Mouse (Mus musculus): ENCODE results near the gene Ugt1a5.
A peak's percentile ranks its signal among the peaks of the same experiment; 100 is the strongest.
"Not testable (repeated sequence)": the region's sequence is repeated elsewhere in the genome, so short reads cannot be mapped to it uniquely, and the experiment has no call there.

Gene Ugt1a5

GRCm38 (mm10) chr1:88197443-88197842 lies 31.6 kb downstream of the Ugt1a5 start:
- DNase-seq (ENCODE audit: low spot score): no peak

GRCm38 (mm10) chr1:88199996-88200395 lies 34.2 kb downstream of the Ugt1a5 start:
- DNase-seq (ENCODE audit: low spot score): no peak

GRCm38 (mm10) chr1:88200456-88200855 lies 34.6 kb downstream of the Ugt1a5 start, which contains the start of gene Ugt1a2:
Ugt1a2 (plus strand) TSS chr1:88200601.
- DNase-seq (ENCODE audit: low spot score): no peak

- peak; percentile 71 for DNase-seq (ENCODE audit: low spot score)
These were observed 39.6 kb downstream of the Ugt1a5 start, which contains the start of gene Dnajb3 for GRCm38 (mm10) chr1:88205294-88205922. Dnajb3 (minus strand) TSS chr1:88205782.

GRCm38 (mm10) chr1:88206843-88207479 lies 41.1 kb downstream of the Ugt1a5 start:
- peak; percentile 53 for DNase-seq (ENCODE audit: low spot score)

- no peak for DNase-seq (ENCODE audit: low spot score)
These were observed 46.0 kb downstream of the Ugt1a5 start, which contains the start of gene Ugt1a1 for GRCm38 (mm10) chr1:88211812-88212211. Ugt1a1 (plus strand) TSS chr1:88211959.

GRCm38 (mm10) chr1:88212341-88213045 lies 46.7 kb downstream of the Ugt1a5 start:
- no peak for DNase-seq (ENCODE audit: low spot score)

- DNase-seq (ENCODE audit: low spot score): no peak
These were observed 47.2 kb downstream of the Ugt1a5 start for GRCm38 (mm10) chr1:88213061-88213460.

GRCm38 (mm10) chr1:88213766-88214461 lies 48.1 kb downstream of the Ugt1a5 start:
- no peak for DNase-seq (ENCODE audit: low spot score)

GRCm38 (mm10) chr1:88214462-88214952 lies 48.7 kb downstream of the Ugt1a5 start:
- DNase-seq (ENCODE audit: low spot score): no peak

- DNase-seq (ENCODE audit: low spot score): no peak
These were observed 49.9 kb downstream of the Ugt1a5 start for GRCm38 (mm10) chr1:88215466-88216380.

GRCm38 (mm10) chr1:88216551-88216950 lies 50.7 kb downstream of the Ugt1a5 start:
- no peak for DNase-seq (ENCODE audit: low spot score)

- no peak for DNase-seq (ENCODE audit: low spot score)
These were observed 51.3 kb downstream of the Ugt1a5 start for GRCm38 (mm10) chr1:88217144-88217543.

GRCm38 (mm10) chr1:88217576-88217975 lies 51.8 kb downstream of the Ugt1a5 start:
- DNase-seq (ENCODE audit: low spot score): no peak

GRCm38 (mm10) chr1:88218051-88218450 lies 52.2 kb downstream of the Ugt1a5 start:
- no peak for DNase-seq (ENCODE audit: low spot score)

- DNase-seq (ENCODE audit: low spot score): no peak
These were observed 52.8 kb downstream of the Ugt1a5 start for GRCm38 (mm10) chr1:88218591-88218990.

GRCm38 (mm10) chr1:88219054-88219453 lies 53.2 kb downstream of the Ugt1a5 start:
- no peak for DNase-seq (ENCODE audit: low spot score)

- DNase-seq (ENCODE audit: low spot score): no peak
These were observed 54.5 kb downstream of the Ugt1a5 start for GRCm38 (mm10) chr1:88220336-88220735.

- no peak for DNase-seq (ENCODE audit: low spot score)
These were observed 56.4 kb downstream of the Ugt1a5 start for GRCm38 (mm10) chr1:88222216-88222615.

GRCm38 (mm10) chr1:88223011-88223515 lies 57.3 kb downstream of the Ugt1a5 start:
- not testable (repeated sequence) for DNase-seq (ENCODE audit: low spot score)

GRCm38 (mm10) chr1:88223591-88223990 lies 57.8 kb downstream of the Ugt1a5 start:
- DNase-seq (ENCODE audit: low spot score): no peak

Measured in spleen, adult 12 weeks (tissue).